In the genomic region with DNA sequence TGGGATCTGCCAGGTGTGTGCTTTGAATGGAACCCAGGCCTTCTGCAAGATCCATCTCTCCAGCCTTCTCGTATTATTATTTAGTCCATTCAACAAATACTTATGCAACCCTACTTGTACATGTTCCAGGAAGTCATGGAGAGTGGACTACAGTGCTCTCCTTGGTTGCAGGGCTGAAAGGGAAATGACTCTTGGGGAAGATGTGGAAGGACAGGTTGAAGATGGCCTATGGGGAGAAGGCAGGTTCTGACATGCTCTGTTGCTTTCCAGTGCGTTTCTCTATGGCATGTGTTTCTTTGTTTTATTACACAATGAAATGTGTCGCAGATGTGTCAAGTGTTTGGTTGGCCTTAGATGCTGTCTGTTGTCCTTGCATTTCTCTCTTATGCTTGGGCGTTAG, we compare ENCODE assay signal across 19 mouse cellular contexts.
"Had no signal": no experiment of that assay in that cellular context is flagged by ENCODE, and none has a peak within 500 bp of the region (broad histone marks: within the 10 kb centered on the region; RNA-seq: fewer than 3 reads in every experiment).

No protein-coding gene starts in this region.

- H3K4me3 ChIP-seq: liver, embryonic 12.5 days; lung, embryonic 15.5 days; midbrain, embryonic 10.5 days; midbrain, embryonic 13.5 days; myocyte; neural tube, embryonic 13.5 days; neural tube, embryonic 15.5 days had no signal

- H3K9me3 ChIP-seq: liver, embryonic 12.5 days; lung, embryonic 15.5 days; midbrain, embryonic 10.5 days; midbrain, embryonic 13.5 days; neural tube, embryonic 13.5 days; neural tube, embryonic 15.5 days had no signal

- H3K36me3 ChIP-seq: liver, embryonic 12.5 days; lung, embryonic 15.5 days; midbrain, embryonic 13.5 days; neural tube, embryonic 13.5 days; neural tube, embryonic 15.5 days had no signal

- ATAC-seq: liver, embryonic 12.5 days; midbrain, embryonic 13.5 days; midbrain, embryonic 16.5 days had no signal

- H3K9ac ChIP-seq: liver, embryonic 12.5 days; liver, embryonic 14.5 days; lung, embryonic 15.5 days; midbrain, embryonic 13.5 days; neural tube, embryonic 13.5 days; neural tube, embryonic 15.5 days had no signal

- H3K27me3 ChIP-seq: liver, embryonic 12.5 days; lung, embryonic 15.5 days; midbrain, embryonic 13.5 days; neural tube, embryonic 13.5 days; neural tube, embryonic 15.5 days had no signal

- DNase-seq: lung, adult 18-20 months; lung, postnatal 10 days; retina, postnatal 1 day; right cerebral cortex, adult 18-20 months; right cerebral cortex, postnatal 25 days; right cerebral cortex, postnatal 4 days; spleen, adult 18-20 months; thymus, adult 18-20 months; thymus, postnatal 14 days; thymus, postnatal 36 days had no signal

- H3K27ac ChIP-seq: liver, embryonic 12.5 days; liver, embryonic 14.5 days; lung, embryonic 15.5 days; midbrain, embryonic 10.5 days; midbrain, embryonic 13.5 days; neural tube, embryonic 13.5 days; neural tube, embryonic 15.5 days had no signal

- H3K4me2 ChIP-seq: liver, embryonic 12.5 days; lung, embryonic 15.5 days; midbrain, embryonic 13.5 days; neural tube, embryonic 13.5 days; neural tube, embryonic 15.5 days had no signal
